Mouse (Mus musculus): ENCODE results near the gene Cldn10. TPM values are rescaled to one million over a fixed set of nuclear protein-coding genes. Genes with fewer than 3 reads are reported as not detected.

Gene Cldn10
- polyA plus RNA-seq, 1 experiment from 2014 or later: 0.30 TPM

- H3K9me3 ChIP-seq (ENCODE audit: control insufficient read depth, low read length): no peaks in the 10 kb centered on the region
- no peaks in the 10 kb centered on the region for H3K27me3 ChIP-seq (replicated peaks; ENCODE audit: control insufficient read depth, insufficient read depth, low read length)
- H3K27ac ChIP-seq (ENCODE audit: low read depth, low read length): no peak overlapping the region
- WGBS: 76% methylated on average over 6 of the region's 6 CpGs
- no peak for DNase-seq (ENCODE audit: low spot score)
- H3K9ac ChIP-seq (ENCODE audit: low read depth, low read length): no peak overlapping the region
- H3K36me3 ChIP-seq (ENCODE audit: control insufficient read depth, insufficient read depth, low read length): no peaks in the 10 kb centered on the region
- H3K4me2 ChIP-seq: no peak overlapping the region
- ATAC-seq (replicated peaks; ENCODE audit: low FRiP score): no peak
- no peak overlapping the region for H3K4me3 ChIP-seq (ENCODE audit: low read depth, low read length)
- H3K4me1 ChIP-seq (replicated peaks; ENCODE audit: control insufficient read depth, insufficient read depth, low read length): no peaks in the 10 kb centered on the region
Measured at GRCm38 (mm10) chr14:118823313-118823712, 35.6 kb downstream of the Cldn10 start.

- ATAC-seq (replicated peaks; ENCODE audit: low FRiP score) (no peak), DNase-seq (ENCODE audit: low spot score) (no peak)
- 76% methylated on average over 8 of the region's 8 CpGs for WGBS
- Histone ChIP-seq H3K4me2 (no peak overlapping the region), H3K4me3 (ENCODE audit: low read depth, low read length) (no peak overlapping the region), H3K27ac (ENCODE audit: low read depth, low read length) (no peak overlapping the region), H3K27me3 (replicated peaks; ENCODE audit: control insufficient read depth, insufficient read depth, low read length) (no peaks in the 10 kb centered on the region), H3K36me3 (ENCODE audit: control insufficient read depth, insufficient read depth, low read length) (no peaks in the 10 kb centered on the region), H3K4me1 (replicated peaks; ENCODE audit: control insufficient read depth, insufficient read depth, low read length) (no peaks in the 10 kb centered on the region), H3K9me3 (ENCODE audit: control insufficient read depth, low read length) (no peaks in the 10 kb centered on the region), H3K9ac (ENCODE audit: low read depth, low read length) (no peak overlapping the region)
Measured at GRCm38 (mm10) chr14:118826346-118826745, 38.6 kb downstream of the Cldn10 start.

GRCm38 (mm10) chr14:118827283-118827904 lies 39.7 kb downstream of the Cldn10 start:
- ATAC-seq (replicated peaks; ENCODE audit: low FRiP score): no peak
- no peaks in the 10 kb centered on the region for H3K9me3 ChIP-seq (ENCODE audit: control insufficient read depth, low read length)
- no peak overlapping the region for H3K4me3 ChIP-seq (ENCODE audit: low read depth, low read length)
- H3K4me1 ChIP-seq (replicated peaks; ENCODE audit: control insufficient read depth, insufficient read depth, low read length): no peaks in the 10 kb centered on the region
- no peaks in the 10 kb centered on the region for H3K27me3 ChIP-seq (replicated peaks; ENCODE audit: control insufficient read depth, insufficient read depth, low read length)
- H3K4me2 ChIP-seq: no peak overlapping the region
- H3K36me3 ChIP-seq (ENCODE audit: control insufficient read depth, insufficient read depth, low read length): no peaks in the 10 kb centered on the region
- H3K27ac ChIP-seq (ENCODE audit: low read depth, low read length): no peak overlapping the region
- no peak overlapping the region for H3K9ac ChIP-seq (ENCODE audit: low read depth, low read length)
- DNase-seq (ENCODE audit: low spot score): no peak
- 51% methylated on average over 7 of the region's 7 CpGs for WGBS

- H3K27ac ChIP-seq (ENCODE audit: low read depth, low read length): no peak overlapping the region
- no peak overlapping the region for H3K4me2 ChIP-seq
- no peaks in the 10 kb centered on the region for H3K9me3 ChIP-seq (ENCODE audit: control insufficient read depth, low read length)
- DNase-seq (ENCODE audit: low spot score): no peak
- no peaks in the 10 kb centered on the region for H3K4me1 ChIP-seq (replicated peaks; ENCODE audit: control insufficient read depth, insufficient read depth, low read length)
- no peaks in the 10 kb centered on the region for H3K36me3 ChIP-seq (ENCODE audit: control insufficient read depth, insufficient read depth, low read length)
- no peak overlapping the region for H3K9ac ChIP-seq (ENCODE audit: low read depth, low read length)
- no peak for ATAC-seq (replicated peaks; ENCODE audit: low FRiP score)
- no peaks in the 10 kb centered on the region for H3K27me3 ChIP-seq (replicated peaks; ENCODE audit: control insufficient read depth, insufficient read depth, low read length)
- no peak overlapping the region for H3K4me3 ChIP-seq (ENCODE audit: low read depth, low read length)
- 90% methylated on average over 11 of the region's 11 CpGs for WGBS
Measured at GRCm38 (mm10) chr14:118829331-118830095, 41.8 kb downstream of the Cldn10 start.

GRCm38 (mm10) chr14:118831597-118831996 lies 43.9 kb downstream of the Cldn10 start:
- no peak for DNase-seq (ENCODE audit: low spot score)
- Histone ChIP-seq H3K4me2 (no peak overlapping the region), H3K27me3 (replicated peaks; ENCODE audit: control insufficient read depth, insufficient read depth, low read length) (no peaks in the 10 kb centered on the region), H3K4me3 (ENCODE audit: low read depth, low read length) (no peak overlapping the region), H3K9ac (ENCODE audit: low read depth, low read length) (no peak overlapping the region), H3K4me1 (replicated peaks; ENCODE audit: control insufficient read depth, insufficient read depth, low read length) (no peaks in the 10 kb centered on the region; the same call in 1 of the 2 replicates), H3K27ac (ENCODE audit: low read depth, low read length) (no peak overlapping the region), H3K9me3 (ENCODE audit: control insufficient read depth, low read length) (no peaks in the 10 kb centered on the region), H3K36me3 (ENCODE audit: control insufficient read depth, insufficient read depth, low read length) (no peaks in the 10 kb centered on the region)
- no peak for ATAC-seq (replicated peaks; ENCODE audit: low FRiP score)
- WGBS: 77% methylated on average over 4 of the region's 4 CpGs

- DNase-seq (ENCODE audit: low spot score) (no peak), ATAC-seq (replicated peaks; ENCODE audit: low FRiP score) (no peak)
- H3K4me1 ChIP-seq (replicated peaks; ENCODE audit: control insufficient read depth, insufficient read depth, low read length): peaks cover 10% of the 10 kb centered on the region; the same call in 1 of the 2 replicates
- no peak overlapping the region for H3K4me3 ChIP-seq (ENCODE audit: low read depth, low read length)
- H3K9me3 ChIP-seq (ENCODE audit: control insufficient read depth, low read length): no peaks in the 10 kb centered on the region
- H3K4me2 ChIP-seq: no peak overlapping the region
- no peak overlapping the region for H3K9ac ChIP-seq (ENCODE audit: low read depth, low read length)
- H3K27ac ChIP-seq (ENCODE audit: low read depth, low read length): no peak overlapping the region
- H3K27me3 ChIP-seq (replicated peaks; ENCODE audit: control insufficient read depth, insufficient read depth, low read length): no peaks in the 10 kb centered on the region
- WGBS: 91% methylated on average over 6 of the region's 6 CpGs
- no peaks in the 10 kb centered on the region for H3K36me3 ChIP-seq (ENCODE audit: control insufficient read depth, insufficient read depth, low read length)
Measured at GRCm38 (mm10) chr14:118833241-118833640, 45.5 kb downstream of the Cldn10 start.

- Histone ChIP-seq H3K4me1 (replicated peaks; ENCODE audit: control insufficient read depth, insufficient read depth, low read length) (peaks cover 10% of the 10 kb centered on the region; the same call in 1 of the 2 replicates), H3K27me3 (replicated peaks; ENCODE audit: control insufficient read depth, insufficient read depth, low read length) (no peaks in the 10 kb centered on the region), H3K4me3 (ENCODE audit: low read depth, low read length) (no peak overlapping the region), H3K9me3 (ENCODE audit: control insufficient read depth, low read length) (no peaks in the 10 kb centered on the region), H3K36me3 (ENCODE audit: control insufficient read depth, insufficient read depth, low read length) (no peaks in the 10 kb centered on the region), H3K9ac (ENCODE audit: low read depth, low read length) (no peak overlapping the region), H3K4me2 (no peak overlapping the region), H3K27ac (ENCODE audit: low read depth, low read length) (no peak overlapping the region)
- DNase-seq (ENCODE audit: low spot score) (no peak), ATAC-seq (replicated peaks; ENCODE audit: low FRiP score) (no peak)
- WGBS: 32% methylated on average over 7 of the region's 7 CpGs
Measured at GRCm38 (mm10) chr14:118834313-118834712, 46.6 kb downstream of the Cldn10 start.

- no peaks in the 10 kb centered on the region for H3K36me3 ChIP-seq (ENCODE audit: control insufficient read depth, insufficient read depth, low read length)
- H3K9ac ChIP-seq (ENCODE audit: low read depth, low read length): no peak overlapping the region
- 85% methylated on average over 11 of the region's 11 CpGs for WGBS
- H3K27ac ChIP-seq (ENCODE audit: low read depth, low read length): no peak overlapping the region
- no peaks in the 10 kb centered on the region for H3K27me3 ChIP-seq (replicated peaks; ENCODE audit: control insufficient read depth, insufficient read depth, low read length)
- H3K4me3 ChIP-seq (ENCODE audit: low read depth, low read length): no peak overlapping the region
- H3K4me1 ChIP-seq (replicated peaks; ENCODE audit: control insufficient read depth, insufficient read depth, low read length): peaks cover 10% of the 10 kb centered on the region; the same call in 1 of the 2 replicates
- no peak overlapping the region for H3K4me2 ChIP-seq
- no peaks in the 10 kb centered on the region for H3K9me3 ChIP-seq (ENCODE audit: control insufficient read depth, low read length)
- DNase-seq (ENCODE audit: low spot score): no peak
- ATAC-seq (replicated peaks; ENCODE audit: low FRiP score): no peak
Measured at GRCm38 (mm10) chr14:118836145-118836544, 48.4 kb downstream of the Cldn10 start.

GRCm38 (mm10) chr14:118836754-118837153 lies 49.0 kb downstream of the Cldn10 start:
- Histone ChIP-seq H3K9ac (ENCODE audit: low read depth, low read length) (no peak overlapping the region), H3K27me3 (replicated peaks; ENCODE audit: control insufficient read depth, insufficient read depth, low read length) (no peaks in the 10 kb centered on the region), H3K4me1 (replicated peaks; ENCODE audit: control insufficient read depth, insufficient read depth, low read length) (peaks cover 10% of the 10 kb centered on the region; the same call in 1 of the 2 replicates), H3K4me2 (no peak overlapping the region), H3K4me3 (ENCODE audit: low read depth, low read length) (no peak overlapping the region), H3K9me3 (ENCODE audit: control insufficient read depth, low read length) (no peaks in the 10 kb centered on the region), H3K27ac (ENCODE audit: low read depth, low read length) (no peak overlapping the region), H3K36me3 (ENCODE audit: control insufficient read depth, insufficient read depth, low read length) (no peaks in the 10 kb centered on the region)
- ATAC-seq (replicated peaks; ENCODE audit: low FRiP score) (peak; percentile 92), DNase-seq (ENCODE audit: low spot score) (no peak)
- WGBS: 56% methylated on average over 7 of the region's 7 CpGs

Measured in liver, embryonic 11.5 days (tissue).